Mouse (Mus musculus) heart, adult 2 months (tissue): ENCODE data around the gene Tgm7.

ENCODE experiments used
- CTCF ChIP-seq: fragments of 200-600 bp; IDR thresholded peaks from 2 replicates; pipeline ENCODE4 v1.8.1; 2022; ENCODE audit warnings: antibody characterized with exemption, mild to moderate bottlenecking, moderate library complexity
- EP300 ChIP-seq: fragments of 200-500 bp; IDR thresholded peaks from 2 replicates; pipeline ENCODE4 v1.6.1; 2011; ENCODE audit warnings: low read depth, low read length, control low read depth; ENCODE audit not compliant: insufficient read depth
- POLR2A ChIP-seq: fragments of 200-500 bp; IDR thresholded peaks from 2 replicates; pipeline ENCODE4 v1.6.1; 2011; ENCODE audit warnings: mild to moderate bottlenecking, low read depth, low read length, control low read depth; ENCODE audit not compliant: insufficient read depth

DNA sequence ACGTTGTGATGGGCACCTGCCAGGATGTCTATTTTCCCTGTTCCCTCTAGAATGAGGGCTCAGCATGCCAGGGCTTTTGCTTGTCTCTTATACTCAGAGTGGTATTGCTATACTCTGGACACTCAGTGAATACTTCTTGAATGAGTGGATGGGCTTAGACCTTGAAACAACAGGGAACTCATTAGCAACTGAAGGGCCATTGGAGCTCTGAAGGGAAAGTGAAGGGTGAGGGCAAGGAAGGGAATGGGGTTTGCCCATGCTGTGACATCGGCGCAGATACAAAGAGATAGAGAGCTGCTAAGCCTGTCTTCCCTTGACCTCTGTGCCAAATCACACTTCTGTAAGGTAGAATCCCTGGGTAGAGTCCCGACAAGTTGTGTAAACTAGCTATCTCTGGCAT, 63.9 kb downstream of the Tgm7 start:
- TF ChIP-seq POLR2A (no peak), CTCF (no peak), EP300 (no peak)
